Mouse (Mus musculus) myocyte (in vitro differentiated cells): ENCODE measurements around the gene Fam219a. TPM values are rescaled to one million over a fixed set of nuclear protein-coding genes. Genes with fewer than 3 reads are reported as not detected.
A peak's percentile ranks its signal among the peaks of the same experiment; 100 is the strongest.

Experiments
- H3K27me3 ChIP-seq: one replicate; pipeline ENCODE4 v1.6.1; 2011; ENCODE audit not compliant: control insufficient read depth, insufficient read depth, insufficient read length
- H3K36me3 ChIP-seq: one replicate; pipeline ENCODE4 v1.6.1; 2011; ENCODE audit not compliant: control insufficient read depth, insufficient read depth
- H3K4me2 ChIP-seq: one replicate; pipeline ENCODE4 v1.6.1; 2011; ENCODE audit warnings: low read depth, control low read depth
- H3K4me3 ChIP-seq: one replicate; pipeline ENCODE4 v1.5.1; 2011; ENCODE audit warnings: mild to moderate bottlenecking, control low read depth, moderate library complexity
- H3K79me2 ChIP-seq: one replicate; pipeline ENCODE4 v1.6.1; 2011; ENCODE audit not compliant: control insufficient read depth, insufficient read depth
- H3ac ChIP-seq: one replicate; pipeline ENCODE4 v1.6.1; 2011; ENCODE audit not compliant: control insufficient read depth, insufficient read length
- CEBPB ChIP-seq: IDR thresholded peaks from 2 replicates; pipeline ENCODE4 v1.6.1; 2011; ENCODE audit warnings: mild to moderate bottlenecking, moderate library complexity; ENCODE audit not compliant: poor library complexity, insufficient read depth, severe bottlenecking
- E2F4 ChIP-seq: IDR thresholded peaks from one replicate; pipeline ENCODE4 v1.6.1; 2011; ENCODE audit warnings: mild to moderate bottlenecking, control low read depth, moderate library complexity; ENCODE audit not compliant: insufficient read depth
- MAX ChIP-seq: IDR thresholded peaks from one replicate; pipeline ENCODE4 v1.6.1; 2011; ENCODE audit warnings: low read depth, mild to moderate bottlenecking, control low read depth
- MYOD1 ChIP-seq, 3 experiments: IDR thresholded peaks; one replicate each; pipeline ENCODE4 v1.6.1; 2011; ENCODE audit warnings: control low read depth in 2 of 3, low read depth in 2 of 3, mild to moderate bottlenecking in 2 of 3, moderate library complexity in 1 of 3; ENCODE audit not compliant: insufficient read length in 2 of 3, control insufficient read depth in 1 of 3
- MYOG ChIP-seq, 3 experiments: IDR thresholded peaks; one replicate each; pipeline ENCODE4 v1.6.1; 2011; ENCODE audit warnings: control low read depth in 2 of 3, low read depth in 2 of 3, mild to moderate bottlenecking in 2 of 3; ENCODE audit not compliant: insufficient read length in 2 of 3, control insufficient read depth in 1 of 3, insufficient read depth in 1 of 3
- POLR2A ChIP-seq: IDR thresholded peaks from one replicate; pipeline ENCODE4 v1.6.1; 2011; ENCODE audit warnings: low read depth, mild to moderate bottlenecking, control low read depth, moderate library complexity; ENCODE audit not compliant: insufficient read length
- POLR2AphosphoS2 ChIP-seq: IDR thresholded peaks from one replicate; pipeline ENCODE4 v1.6.1; 2011; ENCODE audit warnings: low read depth, control low read depth; ENCODE audit not compliant: insufficient read length
- REST ChIP-seq: IDR thresholded peaks from one replicate; pipeline ENCODE4 v1.6.1; 2011; ENCODE audit warnings: mild to moderate bottlenecking, control low read depth, moderate library complexity; ENCODE audit not compliant: insufficient read depth, insufficient read length
- SRF ChIP-seq: IDR thresholded peaks from one replicate; pipeline ENCODE4 v1.6.1; 2011; ENCODE audit warnings: low read depth; ENCODE audit not compliant: control insufficient read depth, insufficient read length
- TCF12 ChIP-seq: IDR thresholded peaks from one replicate; pipeline ENCODE4 v1.6.1; 2011; ENCODE audit warnings: mild to moderate bottlenecking, control low read depth; ENCODE audit not compliant: poor library complexity, insufficient read depth, severe bottlenecking
- TCF3 ChIP-seq: IDR thresholded peaks from one replicate; pipeline ENCODE4 v1.6.1; 2011; ENCODE audit warnings: low read depth, control low read depth; ENCODE audit not compliant: insufficient read length
- USF1 ChIP-seq: IDR thresholded peaks from one replicate; pipeline ENCODE4 v1.6.1; 2011; ENCODE audit warnings: low read depth, mild to moderate bottlenecking, control low read depth, moderate library complexity
- polyA plus RNA-seq: library from polyadenylated mRNA; unstranded; fragments of >200 nt; fragmentation: generic; extraction: Trizol; gene quantifications from one replicate; pipeline ENCODE4 v1.2.1, GENCODE M21; 2012; ENCODE audit warnings: missing spikeins

Fam219a gene
- polyA plus RNA-seq, 1 experiment: 2.7 TPM

DNA sequence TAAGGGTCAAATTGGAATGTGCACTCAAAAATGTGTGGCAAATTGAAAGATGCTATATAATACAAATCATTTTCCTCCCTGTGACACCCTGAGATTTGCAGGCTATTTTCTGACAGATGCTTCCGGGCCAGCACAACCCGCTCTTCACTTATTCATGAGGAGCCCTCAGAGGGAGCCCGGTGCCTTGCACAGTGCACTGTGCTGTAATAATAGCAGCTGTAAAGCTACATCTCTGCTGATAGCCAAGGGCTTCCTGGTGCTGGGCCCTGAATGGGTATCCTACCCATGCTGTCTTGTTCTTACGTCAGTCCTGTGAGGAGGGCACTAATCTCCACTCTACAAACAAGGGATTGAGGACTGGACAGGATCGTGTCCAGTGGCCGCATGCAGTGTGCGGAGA lies 14.0 kb upstream of the Fam219a start:
- Histone ChIP-seq H3K27me3 (peaks cover 9% of the 10 kb centered on the region), H3K79me2 (no peaks in the 10 kb centered on the region), H3K36me3 (no peaks in the 10 kb centered on the region), H3ac (no peak overlapping the region), H3K4me3 (no peak overlapping the region), H3K4me2 (no peak overlapping the region)
- TF ChIP-seq CEBPB: no peak
- no peak for TF ChIP-seq E2F4
- TF ChIP-seq USF1: no peak
- TF ChIP-seq TCF12: no peak
- TF ChIP-seq TCF3: no peak
- no peak for TF ChIP-seq POLR2AphosphoS2
- no peak for TF ChIP-seq MAX
- no peak for TF ChIP-seq MYOG (IDR thresholded peaks at IDR 0.05; ENCODE audit: control insufficient read depth in 1 of 3, insufficient read depth in 1 of 3, insufficient read length in 2 of 3, low read depth in 2 of 3)
- TF ChIP-seq POLR2A: no peak
- TF ChIP-seq MYOD1 (IDR thresholded peaks at IDR 0.05; ENCODE audit: control insufficient read depth in 1 of 3, insufficient read length in 2 of 3, low read depth in 2 of 3): no peak
- TF ChIP-seq REST: no peak
- no peak for TF ChIP-seq SRF

DNA sequence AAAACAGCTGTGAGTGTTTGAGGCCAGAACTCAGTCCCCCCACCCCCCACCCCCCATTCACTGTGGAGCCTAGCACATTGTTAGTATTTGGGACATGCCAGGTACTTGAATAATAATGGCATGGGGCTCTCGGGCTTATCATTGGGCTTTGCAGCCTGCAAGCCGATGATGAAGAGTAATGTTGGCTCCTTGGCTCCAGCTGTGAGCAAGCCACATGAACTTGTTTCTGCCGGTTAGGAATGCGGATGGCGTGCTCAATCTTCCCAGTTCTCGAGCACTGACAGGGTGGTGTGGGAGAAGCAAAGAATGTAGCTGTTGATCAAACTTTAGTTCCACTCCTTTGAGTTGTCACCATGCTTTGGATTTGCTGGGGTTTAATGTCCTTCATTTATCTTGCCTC lies 6.6 kb upstream of the Fam219a start:
- TF ChIP-seq MAX (no peak), TCF3 (no peak), POLR2A (no peak)
- no peaks in the 10 kb centered on the region for H3K36me3 ChIP-seq
- H3K79me2 ChIP-seq: no peaks in the 10 kb centered on the region
- no peak overlapping the region for H3K4me3 ChIP-seq
- H3K27me3 ChIP-seq: peaks cover 12% of the 10 kb centered on the region
- no peak overlapping the region for H3ac ChIP-seq
- peak overlapping the region; percentile 39 for H3K4me2 ChIP-seq

DNA sequence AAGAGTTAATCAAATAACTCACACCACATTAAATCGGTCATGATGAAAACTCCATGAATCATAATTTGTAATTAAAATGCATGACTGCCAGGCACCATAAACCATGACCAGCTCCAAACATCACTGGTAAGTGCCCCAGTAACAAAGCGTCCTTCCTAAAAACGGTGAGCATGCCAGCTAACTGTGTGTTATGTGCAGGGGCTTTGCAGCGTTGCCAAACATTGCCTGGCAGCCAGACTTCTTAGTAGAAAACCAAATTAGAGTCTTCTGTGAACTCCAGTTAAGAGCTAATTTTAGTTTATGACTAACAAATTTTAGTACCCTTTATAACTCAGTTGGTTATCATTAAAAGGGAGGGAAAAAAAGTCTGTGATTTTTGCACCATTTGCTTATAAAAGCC lies 4.2 kb upstream of the Fam219a start:
- no peak overlapping the region for H3K4me3 ChIP-seq
- TF ChIP-seq TCF12: no peak
- TF ChIP-seq POLR2A: no peak
- no peak for TF ChIP-seq SRF
- no peak for TF ChIP-seq REST
- TF ChIP-seq TCF3: no peak
- no peak for TF ChIP-seq MAX
- TF ChIP-seq MYOG (IDR thresholded peaks at IDR 0.05; ENCODE audit: control insufficient read depth in 1 of 3, insufficient read depth in 1 of 3, insufficient read length in 2 of 3, low read depth in 2 of 3): no peak
- no peak for TF ChIP-seq POLR2AphosphoS2
- no peak for TF ChIP-seq CEBPB
- TF ChIP-seq MYOD1 (IDR thresholded peaks at IDR 0.05; ENCODE audit: control insufficient read depth in 1 of 3, insufficient read length in 2 of 3, low read depth in 2 of 3): no peak
- no peak for TF ChIP-seq E2F4
- no peak for TF ChIP-seq USF1
- no peaks in the 10 kb centered on the region for H3K36me3 ChIP-seq
- H3K4me2 ChIP-seq: no peak overlapping the region
- H3K27me3 ChIP-seq: peaks cover 7% of the 10 kb centered on the region
- no peak overlapping the region for H3ac ChIP-seq
- H3K79me2 ChIP-seq: no peaks in the 10 kb centered on the region

DNA sequence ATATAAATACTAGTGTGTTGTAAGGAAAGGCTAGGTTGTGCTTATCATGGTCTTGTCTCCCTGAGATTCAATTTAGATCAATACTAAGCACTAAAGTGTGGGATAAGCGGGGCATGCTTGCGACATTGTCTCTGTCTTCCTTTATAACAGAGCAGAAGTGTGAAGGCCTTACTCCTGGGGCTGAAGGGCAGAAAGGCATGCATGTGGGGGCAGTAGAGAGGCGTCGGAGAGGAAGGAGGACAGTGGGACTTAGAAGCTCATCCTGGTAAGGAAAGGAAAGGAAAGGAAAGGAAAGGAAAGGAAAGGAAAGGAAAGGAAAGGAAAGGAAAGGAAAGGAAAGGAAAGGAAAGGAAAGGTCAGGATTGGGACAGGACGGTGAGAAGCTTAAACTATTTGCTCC lies 2.2 kb upstream of the Fam219a start:
- H3K27me3 ChIP-seq: peaks cover 7% of the 10 kb centered on the region
- no peak overlapping the region for H3K4me3 ChIP-seq
- H3ac ChIP-seq: no peak overlapping the region
- H3K36me3 ChIP-seq: no peaks in the 10 kb centered on the region
- H3K79me2 ChIP-seq: no peaks in the 10 kb centered on the region
- H3K4me2 ChIP-seq: no peak overlapping the region
- no peak for TF ChIP-seq E2F4
- no peak for TF ChIP-seq POLR2AphosphoS2
- no peak for TF ChIP-seq SRF
- TF ChIP-seq CEBPB: no peak
- TF ChIP-seq TCF12: no peak

DNA sequence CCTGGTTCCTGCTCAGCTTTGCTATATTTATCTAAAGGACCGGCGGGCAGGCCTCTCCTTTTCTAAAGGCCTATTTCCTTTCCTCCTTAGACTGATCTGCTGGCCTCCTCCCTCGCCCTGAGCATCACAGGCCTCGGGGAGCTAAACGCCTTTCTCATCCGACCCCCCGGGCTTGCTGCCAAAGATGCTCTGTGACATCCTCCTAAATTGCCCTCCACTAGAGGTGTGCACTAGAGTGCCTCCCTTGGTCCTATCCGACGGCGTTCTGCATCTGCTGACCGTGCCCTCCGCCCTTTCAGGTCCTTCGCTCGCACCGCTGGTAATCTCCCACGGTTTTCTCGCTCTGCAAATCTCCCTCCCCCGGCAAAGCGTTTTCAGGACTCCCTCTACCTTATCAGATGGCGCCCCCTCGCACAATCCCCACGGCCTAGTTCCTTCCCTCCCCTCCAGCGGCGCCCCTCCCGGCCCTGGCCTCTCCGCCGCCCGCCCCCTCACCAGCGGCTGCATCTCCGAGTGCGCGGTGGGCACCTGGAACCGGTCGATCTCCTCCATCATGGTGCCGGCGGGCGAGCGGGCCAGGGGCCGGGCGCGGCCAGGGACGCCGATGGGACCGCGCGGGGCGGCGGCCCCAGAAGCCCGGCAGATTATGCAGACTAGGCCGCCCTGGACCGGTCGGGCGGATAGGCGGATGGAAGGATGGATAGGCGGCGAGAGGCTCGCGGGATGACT lies 492 bp downstream of the Fam219a start:
- peaks cover under 1% of the 10 kb centered on the region for H3K27me3 ChIP-seq
- H3ac ChIP-seq: peak overlapping the region; percentile 16
- peak overlapping the region; percentile 77 for H3K4me2 ChIP-seq
- peak overlapping the region; percentile 27 for H3K4me3 ChIP-seq
- no peaks in the 10 kb centered on the region for H3K79me2 ChIP-seq
- TF ChIP-seq REST: no peak
- TF ChIP-seq TCF12: no peak
- TF ChIP-seq SRF: no peak
- no peak for TF ChIP-seq POLR2A
- no peak for TF ChIP-seq MYOG (IDR thresholded peaks at IDR 0.05; ENCODE audit: control insufficient read depth in 1 of 3, insufficient read depth in 1 of 3, insufficient read length in 2 of 3, low read depth in 2 of 3)
- no peak for TF ChIP-seq USF1
- no peak for TF ChIP-seq E2F4
- no peak for TF ChIP-seq CEBPB
- TF ChIP-seq MAX: no peak
- TF ChIP-seq POLR2AphosphoS2: no peak
- TF ChIP-seq MYOD1 (IDR thresholded peaks at IDR 0.05; ENCODE audit: control insufficient read depth in 1 of 3, insufficient read length in 2 of 3, low read depth in 2 of 3): no peak
- no peak for TF ChIP-seq TCF3
- H3K36me3 ChIP-seq: no peaks in the 10 kb centered on the region
